Mouse (Mus musculus) neural tube, embryonic 14.5 days (tissue): ENCODE measurements at regions not wholly inside any gene's neighbourhood (a gene's known extent, or its start where the extent isn't known, plus 50 kb on each side); places are given as distances from the start of the nearest gene placed in this dataset.

Experiments used
- ATAC-seq: fragments of 200-750 bp; cut with Nextera tagmentation; 2 replicates; pipeline ENCODE4 v1.8.0; 2017; ENCODE audit warnings: low read depth, mild to moderate bottlenecking, moderate TSS enrichment, moderate library complexity
- H3K27ac ChIP-seq: fragments of 300-500 bp; sonication (generic); 2 replicates; pipeline ENCODE4 v1.5.1; 2014; ENCODE audit warnings: low read depth, mild to moderate bottlenecking, control low read depth, low read length, moderate library complexity, mixed read lengths
- H3K27me3 ChIP-seq: fragments of 300-500 bp; sonication (generic); 2 replicates; pipeline ENCODE4 v1.6.1; 2014; ENCODE audit warnings: low read length; ENCODE audit not compliant: control insufficient read depth, insufficient read depth
- H3K36me3 ChIP-seq: fragments of 300-500 bp; sonication (generic); 2 replicates; pipeline ENCODE4 v1.6.1; 2014; ENCODE audit warnings: low read length, mixed read lengths; ENCODE audit not compliant: control insufficient read depth, insufficient read depth
- H3K4me1 ChIP-seq: fragments of 300-500 bp; sonication (generic); 2 replicates; pipeline ENCODE4 v1.6.1; 2014; ENCODE audit warnings: low read length; ENCODE audit not compliant: control insufficient read depth, insufficient read depth
- H3K4me2 ChIP-seq: fragments of 300-500 bp; sonication (generic); 2 replicates; pipeline ENCODE4 v1.6.1; 2014; ENCODE audit warnings: mild to moderate bottlenecking, low read depth, low read length, control low read depth
- H3K4me3 ChIP-seq: fragments of 300-500 bp; sonication (generic); 2 replicates; pipeline ENCODE4 v1.5.1; 2014; ENCODE audit warnings: low read depth, low read length, control low read depth, mixed read lengths
- H3K9ac ChIP-seq: fragments of 300-500 bp; sonication (generic); replicated peaks from 2 replicates; pipeline ENCODE4 v1.6.1; 2014; ENCODE audit warnings: low read depth, mild to moderate bottlenecking, control low read depth, low read length, mixed read lengths
- H3K9me3 ChIP-seq: fragments of 300-500 bp; sonication (generic); 2 replicates; pipeline ENCODE4 v1.6.1; 2016; ENCODE audit warnings: low read length; ENCODE audit not compliant: control insufficient read depth
- WGBS: fragments of 180-500 bp; shearing (Covaris S2); extraction: QIAGEN DNeasy Blood & Tissue Kit; methylation state at CpG from one replicate; pipeline ENCODE4 v1.1.7; 2014; 5-methylcytosine and 5-hydroxymethylcytosine counted together

DNA sequence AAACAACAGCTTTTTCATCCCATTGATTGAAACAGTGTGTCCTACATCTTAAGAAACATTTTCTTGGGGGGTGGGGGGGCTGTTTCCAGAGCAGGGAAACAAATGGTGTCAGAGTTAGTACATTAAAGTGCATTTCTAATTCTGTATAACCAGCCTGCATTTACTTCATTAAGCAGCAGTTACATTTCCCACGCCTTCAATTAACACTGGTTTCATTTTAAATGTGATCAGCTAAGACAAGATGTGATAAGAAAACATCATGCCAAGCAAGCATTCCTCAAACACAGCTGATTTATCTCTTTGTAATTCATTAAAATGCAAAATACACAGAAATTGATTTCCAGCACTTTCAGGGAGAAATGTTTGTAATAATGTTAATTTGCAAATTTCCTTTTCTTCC lies 122.0 kb downstream of the Olfr1505 start:
- Histone ChIP-seq H3K27me3 (no peaks in the 10 kb centered on the region), H3K4me3 (no peak overlapping the region), H3K27ac (no peak overlapping the region), H3K9me3 (no peaks in the 10 kb centered on the region), H3K4me1 (no peaks in the 10 kb centered on the region), H3K9ac (no peak overlapping the region), H3K36me3 (no peaks in the 10 kb centered on the region), H3K4me2 (no peak overlapping the region)
- ATAC-seq = no peak
- WGBS = 67% methylated on average over 1 of the region's 1 CpGs

DNA sequence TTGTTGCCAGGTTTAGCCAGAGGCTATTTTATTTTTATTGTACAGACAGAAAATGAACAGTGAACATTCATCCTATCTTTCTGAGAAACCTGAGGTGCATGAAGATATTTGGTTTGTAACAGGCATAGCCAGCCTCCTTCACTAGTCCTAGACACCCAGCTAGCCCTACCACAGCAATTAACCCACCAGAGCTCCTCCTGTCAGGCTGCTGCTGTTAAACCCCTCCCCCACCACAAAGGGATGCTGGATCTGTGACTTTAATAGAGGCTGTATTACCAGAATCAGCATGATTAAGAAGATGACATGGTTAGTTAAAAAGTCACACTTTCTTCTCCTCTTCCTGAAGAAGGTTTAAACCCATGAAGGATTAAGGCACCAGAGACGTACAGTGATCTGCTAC lies 122.5 kb downstream of the Olfr1505 start:
- ATAC-seq = no peak; the same call in 1 of the 2 replicates
- 54% methylated on average over 1 of the region's 1 CpGs for WGBS
- H3K27ac ChIP-seq = no peak overlapping the region
- no peaks in the 10 kb centered on the region for H3K4me1 ChIP-seq
- no peak overlapping the region for H3K9ac ChIP-seq
- H3K9me3 ChIP-seq = no peaks in the 10 kb centered on the region
- no peak overlapping the region for H3K4me2 ChIP-seq
- H3K36me3 ChIP-seq = no peaks in the 10 kb centered on the region
- no peaks in the 10 kb centered on the region for H3K27me3 ChIP-seq
- H3K4me3 ChIP-seq = no peak overlapping the region

DNA sequence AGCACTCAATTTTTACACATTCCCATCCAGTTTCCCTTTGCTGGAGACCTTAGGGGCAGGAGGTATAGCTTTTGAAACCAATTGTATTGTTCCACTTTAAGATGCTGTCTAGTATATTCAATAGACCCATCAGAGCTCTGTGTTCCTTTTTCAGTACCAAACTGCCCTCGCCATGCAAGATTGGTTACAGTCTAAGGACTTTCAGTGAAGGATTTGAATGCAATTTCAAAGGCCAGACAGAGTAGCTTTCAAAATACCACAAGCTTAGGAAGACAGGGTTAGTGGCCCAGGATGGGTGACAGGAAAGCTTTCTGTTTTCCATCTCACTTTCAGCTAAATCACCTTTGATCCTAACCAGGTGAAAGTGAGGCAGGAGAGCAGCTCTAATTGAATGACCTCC lies 123.4 kb downstream of the Olfr1505 start:
- 32% methylated on average over 1 of the region's 1 CpGs for WGBS
- Histone ChIP-seq H3K9ac (no peak overlapping the region), H3K4me3 (no peak overlapping the region), H3K36me3 (no peaks in the 10 kb centered on the region), H3K27me3 (no peaks in the 10 kb centered on the region), H3K4me1 (no peaks in the 10 kb centered on the region), H3K4me2 (no peak overlapping the region), H3K9me3 (no peaks in the 10 kb centered on the region), H3K27ac (no peak overlapping the region)
- no peak for ATAC-seq

DNA sequence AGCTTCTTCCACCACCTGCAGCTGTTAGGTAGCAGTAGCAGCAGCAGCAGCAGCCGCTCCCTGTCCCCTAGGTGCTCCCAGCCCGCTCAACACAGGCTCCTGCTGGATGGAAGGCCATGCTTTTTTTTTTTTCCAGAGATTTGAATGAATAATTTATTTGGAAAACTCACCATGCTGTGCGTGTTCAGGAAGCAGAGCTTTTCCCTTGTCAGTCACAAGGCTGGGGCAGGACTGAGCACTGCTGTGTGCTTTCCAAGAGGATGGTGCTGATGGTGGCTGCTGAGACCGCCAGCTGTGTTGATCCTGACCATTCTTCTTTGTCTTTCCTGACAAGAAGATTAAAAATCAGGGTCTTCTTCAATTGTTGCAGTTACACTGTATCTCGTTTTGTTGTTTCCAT lies 129.4 kb downstream of the Olfr1505 start:
- no peak overlapping the region for H3K4me2 ChIP-seq
- no peaks in the 10 kb centered on the region for H3K27me3 ChIP-seq
- H3K27ac ChIP-seq = no peak overlapping the region
- no peak overlapping the region for H3K4me3 ChIP-seq
- no peaks in the 10 kb centered on the region for H3K4me1 ChIP-seq
- no peak for ATAC-seq
- WGBS = 51% methylated on average over 5 of the region's 5 CpGs
- H3K9ac ChIP-seq = no peak overlapping the region
- H3K36me3 ChIP-seq = no peaks in the 10 kb centered on the region
- H3K9me3 ChIP-seq = no peaks in the 10 kb centered on the region

DNA sequence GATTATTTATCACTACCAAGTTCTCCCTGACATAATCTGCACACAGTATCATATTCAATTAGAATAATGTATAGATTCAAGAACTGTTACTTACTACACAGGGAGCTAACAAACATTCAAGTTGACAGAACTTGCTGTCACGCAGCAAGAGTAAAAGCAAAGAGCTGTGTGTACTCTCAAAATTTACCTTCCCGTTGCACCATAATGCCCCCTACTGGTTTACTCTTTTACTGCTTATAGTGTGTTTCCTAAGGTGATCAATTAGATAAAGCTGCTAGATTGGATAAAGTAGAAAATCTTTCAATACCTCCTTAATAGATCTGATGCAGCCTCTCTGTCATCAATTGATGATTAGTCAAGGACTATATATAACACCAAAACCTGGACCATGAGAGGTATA lies 132.1 kb downstream of the Olfr1505 start:
- no peak overlapping the region for H3K9ac ChIP-seq
- H3K4me2 ChIP-seq = no peak overlapping the region
- H3K27me3 ChIP-seq = no peaks in the 10 kb centered on the region
- no peaks in the 10 kb centered on the region for H3K36me3 ChIP-seq
- H3K27ac ChIP-seq = no peak overlapping the region
- no peaks in the 10 kb centered on the region for H3K4me1 ChIP-seq
- H3K4me3 ChIP-seq = no peak overlapping the region
- no peaks in the 10 kb centered on the region for H3K9me3 ChIP-seq
- 51% methylated on average over 2 of the region's 2 CpGs for WGBS
- ATAC-seq = no peak

DNA sequence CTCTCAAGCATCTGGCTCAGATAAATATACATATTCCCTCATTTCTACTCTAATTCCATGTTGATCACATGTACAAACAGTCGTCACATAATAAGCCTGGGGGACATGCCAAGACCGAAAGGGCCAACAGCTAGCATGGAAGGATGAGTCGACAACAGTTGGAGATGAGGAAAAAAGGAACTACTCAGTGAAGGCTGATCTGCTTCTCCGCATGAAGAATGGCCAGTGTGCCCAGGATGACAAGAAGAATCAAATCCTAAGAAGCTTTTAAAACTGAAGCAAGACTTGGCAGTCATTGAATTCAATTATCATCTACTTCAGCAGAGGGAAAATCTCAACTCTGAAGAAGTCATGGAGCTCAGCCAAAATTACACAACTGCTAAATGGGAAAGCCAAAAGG lies 138.7 kb downstream of the Olfr1505 start:
- no peaks in the 10 kb centered on the region for H3K36me3 ChIP-seq
- H3K4me1 ChIP-seq = no peaks in the 10 kb centered on the region
- no peak for ATAC-seq
- H3K9me3 ChIP-seq = no peaks in the 10 kb centered on the region
- whole genome bisulfite sequencing = 96% methylated on average over 4 of the region's 4 CpGs
- no peak overlapping the region for H3K27ac ChIP-seq
- no peak overlapping the region for H3K4me2 ChIP-seq
- no peaks in the 10 kb centered on the region for H3K27me3 ChIP-seq
- H3K4me3 ChIP-seq = no peak overlapping the region
- H3K9ac ChIP-seq = no peak overlapping the region

DNA sequence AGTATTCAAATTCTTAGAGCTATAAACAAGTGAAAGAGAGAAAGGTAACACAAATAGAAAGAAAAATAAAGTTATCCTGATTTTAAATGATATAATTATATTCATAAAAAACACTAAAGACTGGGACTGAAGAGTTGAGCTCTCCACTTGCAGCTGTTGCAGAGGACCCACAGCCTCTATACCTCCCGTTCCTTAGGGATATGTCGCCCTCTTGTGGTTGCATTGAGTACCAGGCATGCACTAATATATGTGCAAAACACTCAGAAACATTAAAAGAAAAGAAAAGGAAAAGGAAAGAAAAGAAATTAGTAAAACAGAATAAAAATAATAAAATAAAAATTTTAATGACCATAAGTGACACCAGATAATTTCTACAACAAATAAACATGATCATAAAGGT lies 167.2 kb downstream of the Olfr1505 start:
- Histone ChIP-seq H3K9ac (no peak overlapping the region), H3K4me1 (no peaks in the 10 kb centered on the region), H3K9me3 (no peaks in the 10 kb centered on the region), H3K4me3 (no peak overlapping the region), H3K36me3 (no peaks in the 10 kb centered on the region), H3K27me3 (no peaks in the 10 kb centered on the region), H3K27ac (no peak overlapping the region), H3K4me2 (no peak overlapping the region)
- WGBS = 5% methylated on average over 2 of the region's 2 CpGs
- ATAC-seq = no peak

DNA sequence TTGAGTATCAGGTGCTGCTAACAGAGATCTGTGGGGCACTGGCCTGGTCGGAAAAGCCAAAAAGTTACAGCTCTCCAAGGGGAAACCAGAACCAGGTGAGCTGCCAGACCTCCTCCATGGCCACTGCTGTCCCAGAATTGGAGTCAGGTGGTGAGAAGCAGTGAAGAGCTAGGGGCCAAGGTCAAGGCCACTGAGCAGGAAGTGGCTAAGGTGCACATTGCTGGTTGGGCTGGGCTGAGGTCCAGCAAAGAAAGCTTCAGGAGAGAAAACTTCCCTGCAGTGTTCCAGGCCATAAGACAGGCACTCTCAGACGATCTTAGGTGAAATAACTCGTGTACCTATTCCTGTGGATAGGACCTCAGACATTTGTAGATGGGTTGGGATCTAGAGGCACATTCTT lies 171.4 kb downstream of the Olfr1505 start:
- no peak for ATAC-seq
- H3K9ac ChIP-seq = no peak overlapping the region
- H3K27me3 ChIP-seq = no peaks in the 10 kb centered on the region
- H3K4me2 ChIP-seq = no peak overlapping the region
- H3K36me3 ChIP-seq = no peaks in the 10 kb centered on the region
- 94% methylated on average over 3 of the region's 3 CpGs for WGBS
- H3K27ac ChIP-seq = no peak overlapping the region
- no peaks in the 10 kb centered on the region for H3K9me3 ChIP-seq
- no peaks in the 10 kb centered on the region for H3K4me1 ChIP-seq
- no peak overlapping the region for H3K4me3 ChIP-seq

DNA sequence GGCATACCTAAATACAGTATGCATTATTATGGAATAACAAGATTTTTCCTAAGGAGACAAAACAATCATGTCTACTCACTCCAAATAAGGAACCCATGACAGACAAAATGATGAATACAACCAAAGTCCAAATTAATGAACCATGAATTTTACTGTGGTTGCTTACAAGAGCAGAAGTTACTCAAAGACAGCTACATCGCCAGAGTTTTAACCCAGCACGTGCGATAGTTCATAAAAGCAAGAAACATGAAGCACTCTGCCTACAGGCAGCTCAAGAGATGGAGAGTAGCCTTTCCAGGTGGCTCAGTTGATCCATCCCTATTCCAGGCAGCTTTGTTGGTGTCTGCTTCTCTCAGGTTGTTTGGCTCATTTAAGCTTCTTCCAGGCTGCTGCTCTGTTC lies 176.8 kb downstream of the Olfr1505 start:
- 88% methylated on average over 3 of the region's 3 CpGs for WGBS
- no peaks in the 10 kb centered on the region for H3K9me3 ChIP-seq
- H3K4me3 ChIP-seq = no peak overlapping the region
- H3K9ac ChIP-seq = no peak overlapping the region
- H3K27ac ChIP-seq = no peak overlapping the region
- H3K4me1 ChIP-seq = no peaks in the 10 kb centered on the region
- H3K4me2 ChIP-seq = no peak overlapping the region
- ATAC-seq = no peak
- no peaks in the 10 kb centered on the region for H3K27me3 ChIP-seq
- no peaks in the 10 kb centered on the region for H3K36me3 ChIP-seq

DNA sequence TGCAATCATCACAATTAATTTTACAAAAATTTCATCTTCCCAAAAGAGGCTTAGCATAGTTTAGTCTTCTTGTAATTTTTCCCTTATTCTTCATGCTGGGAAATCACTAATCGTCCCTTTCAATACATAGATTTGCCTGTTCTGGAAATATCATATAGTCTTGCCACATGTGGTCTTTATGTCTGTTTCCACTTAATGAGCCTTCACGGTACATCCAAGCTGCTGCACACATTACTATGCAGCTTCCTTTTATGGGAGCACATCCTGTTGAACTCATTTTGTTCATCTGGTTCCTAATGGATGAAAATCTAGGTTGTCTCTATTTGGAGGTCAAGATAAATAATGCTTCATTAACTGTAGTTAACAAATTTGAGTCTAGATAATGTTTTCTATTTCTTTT lies 180.9 kb downstream of the Olfr1505 start:
- Histone ChIP-seq H3K9ac (no peak overlapping the region), H3K4me1 (no peaks in the 10 kb centered on the region), H3K27ac (no peak overlapping the region), H3K4me2 (no peak overlapping the region), H3K36me3 (no peaks in the 10 kb centered on the region), H3K27me3 (no peaks in the 10 kb centered on the region), H3K4me3 (no peak overlapping the region), H3K9me3 (no peaks in the 10 kb centered on the region)
- no peak for ATAC-seq
- 52% methylated on average over 2 of the region's 2 CpGs for WGBS
